Comparison of ENCODE assay signal across 9 mouse cellular contexts in genomic region chr10:44425013-44425412, GRCm38 (mm10).
DNase-seq lines count a peak whose midpoint lies in the region.
"Had no signal": no experiment of that assay in that cellular context is flagged by ENCODE, and none has a peak within 500 bp of the region (broad histone marks: within the 10 kb centered on the region; RNA-seq: fewer than 3 reads in every experiment).

No protein-coding gene starts in this region.

- peak; percentile 48 to 58 for DNase-seq in heart, postnatal 10 days
- no peak for DNase-seq in heart, postnatal 25 days (ENCODE audit: low spot score)
- DNase-seq in lung, postnatal 36 days: peak; percentile 56
- DNase-seq in lung, postnatal 25 days (ENCODE audit: low spot score): no peak
- peak; percentile 65 for DNase-seq in adrenal gland, postnatal 10 days
- DNase-seq in kidney, postnatal 36 days: peak; percentile 57 to 65
- no peak for DNase-seq in layer of hippocampus, adult 9-10 months (ENCODE audit: low spot score)
- DNase-seq: liver; spleen, adult 18-20 months had no signal

- intact Hi-C loops in heart, postnatal 10 days (cut with DNase I): no loop called here
- intact Hi-C loops in heart, postnatal 25 days (cut with DNase I): no loop called here

Comparison
In these comparisons a context has a peak if more than half of its experiments do, and no peak if none do; other contexts are left out.
1. DNase-seq: peak in heart, postnatal 10 days (2 of 2), lung, postnatal 36 days (single experiment), adrenal gland, postnatal 10 days (single experiment) and kidney, postnatal 36 days (2 of 2); none in heart, postnatal 25 days (single experiment), lung, postnatal 25 days (single experiment) and layer of hippocampus, adult 9-10 months (single experiment).